Mouse (Mus musculus) limb, embryonic 15.5 days (tissue): ENCODE data around the gene Ppp5c. TPM values are rescaled to one million over a fixed set of nuclear protein-coding genes. Genes with fewer than 3 reads are reported as not detected.

Experiments
- ATAC-seq: fragments of 200-750 bp; cut with Nextera tagmentation; 2 replicates; pipeline ENCODE4 v1.8.0; 2017; ENCODE audit warnings: low read depth, moderate TSS enrichment; ENCODE audit not compliant: insufficient number of reproducible peaks, low FRiP score, low TSS enrichment
- H3K27ac ChIP-seq: fragments of 300-500 bp; sonication (generic); 2 replicates; pipeline ENCODE4 v1.5.1; 2015; ENCODE audit warnings: moderate library complexity, mild to moderate bottlenecking, inconsistent platforms
- H3K27me3 ChIP-seq: fragments of 300-500 bp; sonication (generic); 2 replicates; pipeline ENCODE4 v1.6.1; 2015; ENCODE audit warnings: inconsistent platforms
- H3K36me3 ChIP-seq: fragments of 300-500 bp; sonication (generic); 2 replicates; pipeline ENCODE4 v1.6.1; 2015; ENCODE audit warnings: inconsistent platforms
- H3K4me1 ChIP-seq: fragments of 300-500 bp; sonication (generic); 2 replicates; pipeline ENCODE4 v1.6.1; 2015; ENCODE audit warnings: inconsistent platforms
- H3K4me2 ChIP-seq: fragments of 300-500 bp; sonication (generic); 2 replicates; pipeline ENCODE4 v1.6.1; 2015; ENCODE audit warnings: mild to moderate bottlenecking, inconsistent platforms
- H3K4me3 ChIP-seq: fragments of 300-500 bp; sonication (generic); 2 replicates; pipeline ENCODE4 v1.5.1; 2015; ENCODE audit warnings: mild to moderate bottlenecking, inconsistent platforms
- H3K9ac ChIP-seq: fragments of 300-500 bp; sonication (generic); 2 replicates; pipeline ENCODE4 v1.6.1; 2015; ENCODE audit warnings: inconsistent platforms
- H3K9me3 ChIP-seq: fragments of 300-500 bp; sonication (generic); 2 replicates; pipeline ENCODE4 v1.6.1; 2016; ENCODE audit warnings: inconsistent platforms
- WGBS: fragments of 180-500 bp; shearing (Covaris S2); methylation state at CpG from one replicate; pipeline ENCODE4 v1.1.7; 2015; 5-methylcytosine and 5-hydroxymethylcytosine counted together
- polyA plus RNA-seq: library from polyadenylated mRNA; unstranded; fragments of >200 nt; fragmentation: Nextera tagmentation; extraction: Ambion mirVana; gene quantifications from 2 replicates; pipeline ENCODE4 v1.2.1, GENCODE M21; 2015

The Ppp5c gene
- polyA plus RNA-seq, 1 experiment from 2014 or later: 101 TPM

- Histone ChIP-seq H3K27me3 (no peaks in the 10 kb centered on the region), H3K27ac (peak overlapping the region; percentile 92), H3K9ac (no peak overlapping the region), H3K4me3 (no peak overlapping the region), H3K4me2 (0 out of 2 replicates have a peak overlapping the region, but pooled peaks have one; percentile 14), H3K36me3 (no peaks in the 10 kb centered on the region), H3K9me3 (no peaks in the 10 kb centered on the region), H3K4me1 (peaks cover 55% of the 10 kb centered on the region)
- WGBS: 32% methylated on average over 15 of the region's 15 CpGs
- no peak for ATAC-seq
These were observed 37.5 kb downstream of the Ppp5c start for GRCm38 (mm10) chr7:16990006-16990744.

GRCm38 (mm10) chr7:16988405-16988804 lies 39.3 kb downstream of the Ppp5c start:
- Histone ChIP-seq H3K27me3 (no peaks in the 10 kb centered on the region), H3K27ac (peak overlapping the region; percentile 47), H3K9me3 (no peaks in the 10 kb centered on the region), H3K4me3 (no peak overlapping the region), H3K4me1 (peaks cover 46% of the 10 kb centered on the region), H3K36me3 (no peaks in the 10 kb centered on the region), H3K9ac (no peak overlapping the region), H3K4me2 (no peak overlapping the region)
- ATAC-seq: no peak; the same call in 1 of the 2 replicates
- WGBS: 20% methylated on average over 3 of the region's 3 CpGs

- no peak overlapping the region for H3K4me2 ChIP-seq
- WGBS: 24% methylated on average over 7 of the region's 7 CpGs
- H3K27ac ChIP-seq: peak overlapping the region; percentile 47
- H3K9ac ChIP-seq: no peak overlapping the region
- no peaks in the 10 kb centered on the region for H3K27me3 ChIP-seq
- H3K36me3 ChIP-seq: no peaks in the 10 kb centered on the region
- ATAC-seq: no peak
- H3K4me3 ChIP-seq: no peak overlapping the region
- peaks cover 48% of the 10 kb centered on the region for H3K4me1 ChIP-seq
- H3K9me3 ChIP-seq: no peaks in the 10 kb centered on the region
These were observed 40.1 kb downstream of the Ppp5c start for GRCm38 (mm10) chr7:16987541-16988149.

GRCm38 (mm10) chr7:16982859-16983568 lies 44.7 kb downstream of the Ppp5c start, which contains the start of gene Gm42372:
Gene Gm42372 (plus strand): TSS chr7:16983086.
- Histone ChIP-seq H3K9me3 (no peaks in the 10 kb centered on the region), H3K4me2 (peak within 1 kb of the TSS; percentile 32), H3K27ac (0 out of 2 replicates have a peak within 1 kb of the TSS, but pooled peaks have one; percentile 27), H3K4me3 (peak within 1 kb of the TSS; percentile 15), H3K27me3 (no peaks in the 10 kb centered on the region), H3K36me3 (no peaks in the 10 kb centered on the region), H3K4me1 (peaks cover 26% of the 10 kb centered on the region), H3K9ac (no peak within 1 kb of the TSS)
- no peak for ATAC-seq
- 21% methylated on average over 26 of the region's 26 CpGs for WGBS

GRCm38 (mm10) chr7:16980348-16980747 lies 47.4 kb downstream of the Ppp5c start:
- under 1% methylated on average over 12 of the region's 12 CpGs for WGBS
- peak; percentile 84 for ATAC-seq
- Histone ChIP-seq H3K4me1 (peaks cover 18% of the 10 kb centered on the region), H3K27me3 (no peaks in the 10 kb centered on the region), H3K9ac (no peak overlapping the region), H3K36me3 (no peaks in the 10 kb centered on the region), H3K4me2 (peak overlapping the region; percentile 47), H3K27ac (peak overlapping the region; percentile 87), H3K9me3 (no peaks in the 10 kb centered on the region), H3K4me3 (peak overlapping the region; percentile 24)

- H3K9ac ChIP-seq: no peak overlapping the region
- WGBS: 95% methylated on average over 3 of the region's 3 CpGs
- no peak overlapping the region for H3K27ac ChIP-seq
- no peak overlapping the region for H3K4me3 ChIP-seq
- no peaks in the 10 kb centered on the region for H3K36me3 ChIP-seq
- ATAC-seq: no peak
- H3K27me3 ChIP-seq: no peaks in the 10 kb centered on the region
- no peaks in the 10 kb centered on the region for H3K9me3 ChIP-seq
- H3K4me2 ChIP-seq: no peak overlapping the region
- H3K4me1 ChIP-seq: peaks cover 18% of the 10 kb centered on the region
These were observed 49.1 kb downstream of the Ppp5c start for GRCm38 (mm10) chr7:16978593-16978992.

- ATAC-seq: no peak
- Histone ChIP-seq H3K36me3 (no peaks in the 10 kb centered on the region), H3K9ac (no peak overlapping the region), H3K27me3 (no peaks in the 10 kb centered on the region), H3K4me3 (no peak overlapping the region), H3K4me2 (no peak overlapping the region), H3K9me3 (no peaks in the 10 kb centered on the region), H3K4me1 (peaks cover 16% of the 10 kb centered on the region), H3K27ac (no peak overlapping the region)
- WGBS: 81% methylated on average over 6 of the region's 6 CpGs
These were observed 49.6 kb downstream of the Ppp5c start for GRCm38 (mm10) chr7:16978173-16978572.

GRCm38 (mm10) chr7:16976298-16976697 lies 51.4 kb downstream of the Ppp5c start:
- no peaks in the 10 kb centered on the region for H3K27me3 ChIP-seq
- H3K9me3 ChIP-seq: no peaks in the 10 kb centered on the region
- peaks cover 10% of the 10 kb centered on the region for H3K4me1 ChIP-seq
- H3K4me2 ChIP-seq: no peak overlapping the region
- no peak overlapping the region for H3K4me3 ChIP-seq
- no peaks in the 10 kb centered on the region for H3K36me3 ChIP-seq
- WGBS: 68% methylated on average over 8 of the region's 8 CpGs
- H3K27ac ChIP-seq: no peak overlapping the region
- no peak for ATAC-seq
- no peak overlapping the region for H3K9ac ChIP-seq

- H3K4me3 ChIP-seq: no peak overlapping the region
- no peak overlapping the region for H3K4me2 ChIP-seq
- no peak overlapping the region for H3K9ac ChIP-seq
- no peaks in the 10 kb centered on the region for H3K36me3 ChIP-seq
- no peaks in the 10 kb centered on the region for H3K27me3 ChIP-seq
- ATAC-seq: no peak
- 60% methylated on average over 6 of the region's 6 CpGs for WGBS
- no peak overlapping the region for H3K27ac ChIP-seq
- no peaks in the 10 kb centered on the region for H3K9me3 ChIP-seq
- H3K4me1 ChIP-seq: no peaks in the 10 kb centered on the region
These were observed 53.7 kb downstream of the Ppp5c start for GRCm38 (mm10) chr7:16974018-16974417.

- H3K27ac ChIP-seq: no peak overlapping the region
- H3K27me3 ChIP-seq: no peaks in the 10 kb centered on the region
- ATAC-seq: no peak
- H3K9me3 ChIP-seq: no peaks in the 10 kb centered on the region
- no peak overlapping the region for H3K4me3 ChIP-seq
- no peak overlapping the region for H3K9ac ChIP-seq
- H3K4me1 ChIP-seq: no peaks in the 10 kb centered on the region
- WGBS: 84% methylated on average over 3 of the region's 3 CpGs
- H3K36me3 ChIP-seq: no peaks in the 10 kb centered on the region
- no peak overlapping the region for H3K4me2 ChIP-seq
These were observed 56.6 kb downstream of the Ppp5c start for GRCm38 (mm10) chr7:16971160-16971559.

GRCm38 (mm10) chr7:16968414-16968813 lies 59.3 kb downstream of the Ppp5c start:
- Histone ChIP-seq H3K27ac (no peak overlapping the region), H3K36me3 (no peaks in the 10 kb centered on the region), H3K4me1 (no peaks in the 10 kb centered on the region), H3K9me3 (no peaks in the 10 kb centered on the region), H3K9ac (no peak overlapping the region), H3K27me3 (no peaks in the 10 kb centered on the region), H3K4me3 (no peak overlapping the region), H3K4me2 (no peak overlapping the region)
- WGBS: 78% methylated on average over 6 of the region's 6 CpGs
- ATAC-seq: no peak

- WGBS: 67% methylated on average over 5 of the region's 5 CpGs
- H3K27me3 ChIP-seq: no peaks in the 10 kb centered on the region
- H3K9ac ChIP-seq: no peak overlapping the region
- H3K27ac ChIP-seq: no peak overlapping the region
- H3K4me3 ChIP-seq: no peak overlapping the region
- peaks cover 5% of the 10 kb centered on the region; the same call in 1 of the 2 replicates for H3K4me1 ChIP-seq
- H3K4me2 ChIP-seq: no peak overlapping the region
- H3K9me3 ChIP-seq: no peaks in the 10 kb centered on the region
- no peak for ATAC-seq
- no peaks in the 10 kb centered on the region for H3K36me3 ChIP-seq
These were observed 66.0 kb downstream of the Ppp5c start for GRCm38 (mm10) chr7:16961678-16962077.
